Mouse (Mus musculus): ENCODE measurements around the gene Gm13283.

DNA sequence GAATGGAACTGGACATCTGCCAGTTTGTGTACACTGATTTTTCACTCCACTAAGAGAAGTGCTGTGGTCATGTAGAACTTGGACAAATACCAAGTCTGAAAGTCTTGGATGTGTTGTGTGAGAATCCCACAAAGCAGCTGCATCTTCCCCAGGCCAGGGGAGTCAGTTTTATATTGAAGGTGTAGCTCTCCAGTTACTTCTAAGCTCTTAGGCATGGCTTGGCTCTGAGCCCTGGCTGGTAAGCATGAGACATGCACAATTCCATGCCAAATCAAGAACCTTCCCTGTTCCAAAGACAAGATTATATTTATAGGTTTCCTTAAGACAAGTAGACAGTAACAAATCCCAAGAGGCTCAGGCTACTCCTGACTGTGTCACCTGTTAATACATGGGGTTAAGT lies 44.9 kb upstream of the Gm13283 start:
- TF ChIP-seq POLR2A (IDR thresholded peaks at IDR 0.05; ENCODE audit: insufficient read depth, low read depth, low read length) (no peak), EP300 (IDR thresholded peaks at IDR 0.05; ENCODE audit: insufficient read depth, low read depth, low read length) (no peak)
